Mouse (Mus musculus): ENCODE measurements around the gene Tbc1d22a.

DNA sequence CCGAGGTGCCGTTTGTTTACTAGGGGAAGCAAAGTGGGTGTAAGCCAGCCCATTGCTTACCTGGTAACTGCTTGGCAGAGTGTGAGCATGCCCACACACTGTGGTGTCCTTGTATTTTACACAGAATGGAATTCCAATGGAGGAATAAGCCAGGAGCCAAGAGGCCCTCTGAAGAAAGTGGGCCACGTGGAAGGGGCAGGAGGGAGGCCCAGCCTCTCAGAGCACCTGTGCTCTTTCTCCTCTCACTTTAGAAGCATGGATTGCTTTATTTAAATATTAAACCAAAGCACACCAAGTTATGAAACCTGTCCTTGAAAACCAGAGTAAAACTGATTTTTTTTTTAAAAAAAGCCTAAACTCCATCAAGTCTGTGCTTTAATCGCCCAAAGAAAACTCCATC, 213.2 kb downstream of the Tbc1d22a start:
- no peak for TF ChIP-seq CTCF (IDR thresholded peaks at IDR 0.05; ENCODE audit: insufficient read depth, low read length)
- TF ChIP-seq POLR2A (IDR thresholded peaks at IDR 0.05; ENCODE audit: borderline replicate concordance, extremely low read depth, low read depth, low read length), result no peak
